Mouse (Mus musculus) heart, postnatal 10 days (tissue): ENCODE data around the gene Tsr3. TPM values are rescaled to one million over a fixed set of nuclear protein-coding genes. Genes with fewer than 3 reads are reported as not detected.
"Not testable (repeated sequence)": the region's sequence is repeated elsewhere in the genome, so short reads cannot be mapped to it uniquely, and the experiment has no call there.

Source experiments
- DNase-seq, 2 experiments: peaks; one replicate each; pipeline ENCODE4 v3.0.0; 2021
- intact Hi-C: fragments of 180-260 bp; cut with DNase I; formaldehyde crosslinking; loops from one replicate; pipeline ENCODE4 v1.15.1; 2025
- total RNA-seq, 2 experiments: library from RNA; stranded (reverse); gene quantifications; 2 replicates each; pipeline ENCODE4 v1.2.3; 2021

Gene Tsr3
- 10 to 100 TPM; 12.7 to 13.8 TPM for total RNA-seq

GRCm38 (mm10) chr17:25239695-25240636, at the start of gene Tsr3, which contains the start of gene Gnptg:
Tsr3 (plus strand) TSS chr17:25240170.
Gnptg (minus strand) TSS chr17:25240124.
- peak; percentile 86 to 89 for DNase-seq
- intact Hi-C loops = no loop called here

GRCm38 (mm10) chr17:25202401-25202800, 37.6 kb upstream of the Tsr3 start:
- intact Hi-C loops = no loop called here
- no peak for DNase-seq

GRCm38 (mm10) chr17:25210006-25210405, 30.0 kb upstream of the Tsr3 start:
- intact Hi-C loops = no loop called here
- DNase-seq = no peak

- peak; percentile 43 to 48 for DNase-seq
- intact Hi-C loops = no loop called here
These were observed 29.1 kb upstream of the Tsr3 start for GRCm38 (mm10) chr17:25210680-25211466.

GRCm38 (mm10) chr17:25211705-25212104, 28.3 kb upstream of the Tsr3 start:
- no peak for DNase-seq
- intact Hi-C loops = no loop called here

GRCm38 (mm10) chr17:25215431-25215830, 24.5 kb upstream of the Tsr3 start:
- intact Hi-C loops = no loop called here

GRCm38 (mm10) chr17:25218967-25219366, 21.0 kb upstream of the Tsr3 start:
- intact Hi-C loops = no loop called here
- no peak for DNase-seq

More at GRCm38 (mm10) chr17:25215431-25215830, 24.5 kb upstream of the Tsr3 start:
- DNase-seq = no peak

GRCm38 (mm10) chr17:25219492-25220295, 20.3 kb upstream of the Tsr3 start:
- intact Hi-C loops = no loop called here
- DNase-seq = no peak

- DNase-seq = no peak
- intact Hi-C loops = no loop called here
These were observed 19.2 kb upstream of the Tsr3 start for GRCm38 (mm10) chr17:25220746-25221145.

- peak; percentile 37 to 59 for DNase-seq
- intact Hi-C loops = no loop called here
These were observed 18.0 kb upstream of the Tsr3 start for GRCm38 (mm10) chr17:25221821-25222503.

- DNase-seq, intact Hi-C loops: not testable (repeated sequence)
These were observed 17.4 kb upstream of the Tsr3 start for GRCm38 (mm10) chr17:25222504-25222940.

GRCm38 (mm10) chr17:25222951-25223601, 16.9 kb upstream of the Tsr3 start:
- DNase-seq = no peak
- intact Hi-C loops = no loop called here

GRCm38 (mm10) chr17:25224586-25225222, 15.3 kb upstream of the Tsr3 start:
- intact Hi-C loops = no loop called here
- DNase-seq = no peak

- no peak for DNase-seq
- intact Hi-C loops = no loop called here
These were observed 14.3 kb upstream of the Tsr3 start for GRCm38 (mm10) chr17:25225659-25226058.

GRCm38 (mm10) chr17:25227991-25228390, 12.0 kb upstream of the Tsr3 start:
- intact Hi-C loops = no loop called here

GRCm38 (mm10) chr17:25230014-25230655, 9.8 kb upstream of the Tsr3 start:
- DNase-seq, intact Hi-C loops: not testable (repeated sequence)

More at GRCm38 (mm10) chr17:25227991-25228390, 12.0 kb upstream of the Tsr3 start:
- no peak for DNase-seq

GRCm38 (mm10) chr17:25230700-25231099, 9.3 kb upstream of the Tsr3 start:
- intact Hi-C loops = no loop called here
- DNase-seq = no peak

- DNase-seq, intact Hi-C loops: not testable (repeated sequence)
These were observed 8.3 kb upstream of the Tsr3 start for GRCm38 (mm10) chr17:25231621-25232020.
